In genomic region chr17:30438786-30439185, GRCm38 (mm10) we compare ENCODE assay signal across 12 mouse cellular contexts.
DNase-seq lines count a peak whose midpoint lies in the region; ATAC-seq and TF ChIP-seq lines count a peak whose summit lies in the region.
"Had no signal": no experiment of that assay in that cellular context is flagged by ENCODE, and none has a peak within 500 bp of the region (broad histone marks: within the 10 kb centered on the region; RNA-seq: fewer than 3 reads in every experiment).

No protein-coding gene starts in this region.

- H3K4me1 ChIP-seq in liver, embryonic 13.5 days (replicated peaks): peaks cover 14% of the 10 kb centered on the region
- peaks cover 5% of the 10 kb centered on the region; the same call in 1 of the 2 replicates for H3K4me1 ChIP-seq in intestine, postnatal 0 days (replicated peaks; ENCODE audit: control insufficient read depth, insufficient read depth, low read length)

- WGBS in liver, embryonic 13.5 days (ENCODE audit: insufficient replicate concordance): 56% methylated on average over 4 of the region's 4 CpGs
- 79% methylated on average over 4 of the region's 4 CpGs for WGBS in intestine, postnatal 0 days

- H3K27me3 ChIP-seq in liver, embryonic 13.5 days: no peaks in the 10 kb centered on the region
- no peaks in the 10 kb centered on the region for H3K27me3 ChIP-seq in intestine, postnatal 0 days (replicated peaks; ENCODE audit: control insufficient read depth, insufficient read depth, low read length)
- H3K27me3 ChIP-seq: forebrain, embryonic 12.5 days; neural tube, embryonic 15.5 days had no signal

- H3K4me2 ChIP-seq in liver, embryonic 13.5 days: no peak overlapping the region
- no peak overlapping the region for H3K4me2 ChIP-seq in intestine, postnatal 0 days (replicated peaks; ENCODE audit: low read depth)
- H3K4me2 ChIP-seq: forebrain, embryonic 12.5 days; lung, embryonic 14.5 days; neural tube, embryonic 15.5 days had no signal

- no peak overlapping the region for H3K9ac ChIP-seq in liver, embryonic 13.5 days
- no peak overlapping the region for H3K9ac ChIP-seq in intestine, postnatal 0 days (ENCODE audit: low read depth, low read length)
- H3K9ac ChIP-seq: forebrain, embryonic 12.5 days; lung, embryonic 14.5 days; neural tube, embryonic 15.5 days had no signal

- H3K9me3 ChIP-seq in liver, embryonic 13.5 days (replicated peaks): no peaks in the 10 kb centered on the region
- H3K9me3 ChIP-seq in intestine, postnatal 0 days (ENCODE audit: control insufficient read depth): no peaks in the 10 kb centered on the region
- H3K9me3 ChIP-seq: forebrain, embryonic 12.5 days; neural tube, embryonic 15.5 days had no signal

- peak; percentile 65 for ATAC-seq in common myeloid progenitor, adult 5-6 weeks (replicated peaks; ENCODE audit: low read depth, poor library complexity, severe bottlenecking)
- peak; percentile 50; the same call in 1 of the 2 replicates for ATAC-seq in liver, embryonic 13.5 days (ENCODE audit: low read depth)
- no peak for ATAC-seq in intestine, postnatal 0 days
- ATAC-seq: midbrain, embryonic 16.5 days had no signal

- no peak for TF ChIP-seq CTCF in intestine, postnatal 0 days (IDR thresholded peaks at IDR 0.05; ENCODE audit: low read depth)

- H3K27ac ChIP-seq in liver, embryonic 13.5 days: no peak overlapping the region
- no peak overlapping the region for H3K27ac ChIP-seq in intestine, postnatal 0 days (ENCODE audit: low read depth, low read length)
- H3K27ac ChIP-seq: forebrain, embryonic 12.5 days; neural tube, embryonic 15.5 days had no signal

- H3K4me3 ChIP-seq in liver, embryonic 13.5 days (replicated peaks): no peak overlapping the region
- no peak overlapping the region for H3K4me3 ChIP-seq in intestine, postnatal 0 days (ENCODE audit: low read depth, low read length)
- H3K4me3 ChIP-seq: forebrain, embryonic 12.5 days; neural tube, embryonic 15.5 days had no signal

- H3K36me3 ChIP-seq in liver, embryonic 13.5 days: no peaks in the 10 kb centered on the region
- 0 out of 2 replicates have a peak, but pooled peaks cover 3% of the 10 kb centered on the region for H3K36me3 ChIP-seq in intestine, postnatal 0 days (ENCODE audit: control insufficient read depth, insufficient read depth)
- H3K36me3 ChIP-seq: forebrain, embryonic 12.5 days; neural tube, embryonic 15.5 days had no signal

- DNase-seq in heart, adult 11 months: peak; percentile 96
- no peak for DNase-seq in heart, adult 8-10 months (ENCODE audit: low spot score)
- peak; percentile 78 for DNase-seq in 3134 (ENCODE audit: extremely low read depth, insufficient read length, low spot score)
- no peak for DNase-seq in liver, embryonic 13.5 days
- no peak for DNase-seq in spleen, postnatal 36 days (ENCODE audit: low spot score in 2 of 2)
- no peak for DNase-seq in spleen, adult 18-20 months
- DNase-seq: lung, embryonic 14.5 days had no signal

Comparison
In these comparisons a context has a peak if more than half of its experiments do, and no peak if none do; other contexts are left out.
1. DNase-seq: peak in heart, adult 11 months (single experiment) and 3134 (single experiment); none in heart, adult 8-10 months (single experiment), liver, embryonic 13.5 days (single experiment), spleen, postnatal 36 days (0 of 2) and spleen, adult 18-20 months (0 of 2).